Mouse (Mus musculus): ENCODE results near the gene Car1. TPM values are rescaled to one million over a fixed set of nuclear protein-coding genes. Genes with fewer than 3 reads are reported as not detected.

The Car1 gene
- polyA plus RNA-seq (2017; shearing (Covaris generic)), result not detected

GRCm38 (mm10) chr3:14808211-14808610 lies at the start of gene Car1:
Gene Car1, minus strand, starts transcription at chr3:14808368.

Other genes starting within 250 kb of the Car1 start
- 238 TPM for gene 1810022K09Rik, start 197.1 kb downstream of the Car1 start, polyA plus RNA-seq (2017; shearing (Covaris generic))
- gene Car13, start 166.6 kb downstream of the Car1 start, polyA plus RNA-seq (2017; shearing (Covaris generic)), result not detected
- not detected for gene Car3, start 55.1 kb upstream of the Car1 start, polyA plus RNA-seq (2017; shearing (Covaris generic))
- 5.3 TPM for gene Car2, start 77.9 kb upstream of the Car1 start, polyA plus RNA-seq (2017; shearing (Covaris generic))